Mouse (Mus musculus) kidney, postnatal 36 days (tissue): ENCODE measurements at regions not wholly inside any gene's neighbourhood (a gene's known extent, or its start where the extent isn't known, plus 50 kb on each side); places are given as distances from the start of the nearest gene placed in this dataset.
"Not testable (repeated sequence)": the region's sequence is repeated elsewhere in the genome, so short reads cannot be mapped to it uniquely, and the experiment has no call there.

Experiments
- DNase-seq, 2 experiments: peaks; one replicate each; pipeline ENCODE4 v3.0.0; 2021 to 2022; ENCODE audit warnings: mixed read lengths in 2 of 2

GRCm38 (mm10) chr3:79002173-79002848, 284.0 kb downstream of the Rapgef2 start:
- DNase-seq: no peak

GRCm38 (mm10) chr3:79001754-79002153, 284.6 kb downstream of the Rapgef2 start:
- no peak for DNase-seq

DNA sequence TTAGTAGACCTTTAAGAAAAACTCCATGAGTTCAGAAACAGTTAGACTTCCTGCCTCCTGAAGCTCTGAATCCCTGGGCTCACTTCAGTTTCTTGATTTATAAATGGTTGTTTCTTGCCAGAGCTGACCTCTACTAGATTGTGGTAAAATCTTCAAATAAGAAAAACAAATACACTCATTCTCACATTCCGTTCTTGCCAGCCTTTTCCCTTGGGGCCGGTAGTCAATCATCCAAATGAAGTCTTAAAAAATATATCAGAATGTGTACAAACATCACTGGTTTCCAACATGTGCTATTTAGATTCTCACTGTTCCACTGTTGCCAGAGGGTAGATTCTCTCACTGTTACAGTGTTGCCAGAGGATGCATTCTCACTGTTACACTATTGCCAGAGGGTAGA, 286.0 kb downstream of the Rapgef2 start:
- DNase-seq: peak in 1 of 2 experiments; percentile 9

DNA sequence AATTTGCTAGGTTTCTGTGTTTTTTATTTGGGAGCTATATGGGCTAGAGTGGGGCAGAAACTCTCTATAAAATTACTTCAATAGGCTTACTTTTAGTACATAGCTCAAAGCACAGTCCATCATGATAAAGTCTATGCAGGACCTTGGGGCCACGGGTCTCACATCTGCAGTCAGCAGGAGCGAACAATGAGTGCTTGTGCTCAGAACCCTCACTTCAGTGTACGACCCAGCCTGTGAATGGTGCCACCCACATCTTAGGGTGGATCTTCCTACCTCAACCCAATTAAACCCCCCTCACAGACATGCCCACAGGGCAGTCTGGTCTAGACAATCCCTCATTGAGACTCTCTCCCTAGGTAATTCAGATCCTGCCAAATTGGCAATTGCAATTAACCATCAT, 286.5 kb downstream of the Rapgef2 start:
- DNase-seq: no peak

- DNase-seq: peak; percentile 47 to 66
These were observed 298.2 kb downstream of the Rapgef2 start for GRCm38 (mm10) chr3:78988120-78988519.

- DNase-seq: no peak
These were observed 299.6 kb downstream of the Rapgef2 start for GRCm38 (mm10) chr3:78986726-78987125.

- no peak for DNase-seq
These were observed 305.3 kb downstream of the Rapgef2 start for GRCm38 (mm10) chr3:78981057-78981456.

GRCm38 (mm10) chr3:78978781-78979180, 307.5 kb downstream of the Rapgef2 start:
- no peak for DNase-seq

GRCm38 (mm10) chr3:78966683-78967549, 319.4 kb downstream of the Rapgef2 start:
- DNase-seq: peak in 1 of 2 experiments; percentile 31

DNA sequence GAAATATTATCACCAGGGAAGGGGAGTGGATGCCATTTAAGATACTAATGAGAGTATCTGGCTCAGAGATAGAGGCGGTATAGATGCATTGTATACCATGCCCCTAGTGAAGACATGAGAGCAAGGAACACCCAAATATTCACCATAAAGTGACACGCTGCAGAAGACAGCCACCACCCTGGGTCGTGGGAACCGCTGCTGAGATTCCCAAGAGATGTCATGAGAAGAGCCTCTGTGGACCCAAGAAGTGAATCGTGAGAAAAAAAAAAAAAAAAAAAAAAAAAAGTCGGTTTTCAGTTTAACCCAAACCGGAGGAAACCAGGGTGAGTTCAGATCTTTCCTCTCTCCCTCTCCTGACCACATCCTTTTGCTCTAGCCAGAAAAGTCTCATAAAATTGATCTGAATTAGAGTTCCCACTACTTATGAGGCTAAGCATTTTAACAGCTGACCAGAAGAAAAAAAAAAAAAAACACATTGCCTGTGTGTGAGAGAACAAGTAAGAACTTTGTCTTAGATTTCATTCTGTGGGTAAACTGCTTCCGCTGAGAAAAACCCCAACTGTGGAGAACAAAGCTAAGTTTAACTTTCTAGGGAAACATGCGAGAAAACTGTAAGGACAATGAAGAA, 322.0 kb downstream of the Rapgef2 start:
- DNase-seq: no peak

GRCm38 (mm10) chr3:78958781-78959180, 327.5 kb downstream of the Rapgef2 start:
- peak; percentile 17 to 36 for DNase-seq

- no peak for DNase-seq
These were observed 331.0 kb downstream of the Rapgef2 start for GRCm38 (mm10) chr3:78955364-78955763.

DNA sequence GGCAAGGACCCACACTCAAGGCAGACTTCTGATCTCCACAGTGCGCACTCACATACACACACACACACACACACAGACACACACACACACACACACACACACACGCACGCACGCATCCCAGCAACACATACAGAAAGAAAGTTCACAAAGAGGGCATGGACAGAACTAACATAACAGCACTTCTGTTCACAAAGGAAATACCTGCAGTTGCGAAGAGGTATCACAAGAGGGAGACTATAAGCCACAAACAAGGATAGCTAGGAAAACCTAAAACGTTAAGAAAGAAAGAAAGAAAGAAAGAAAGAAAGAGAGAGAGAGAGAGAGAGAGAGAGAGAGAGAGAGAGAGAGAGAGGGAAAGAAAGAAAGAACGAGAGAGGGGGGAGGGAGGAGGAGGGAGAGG, 336.9 kb downstream of the Rapgef2 start:
- not testable (repeated sequence) for DNase-seq

- DNase-seq: no peak
These were observed 337.6 kb downstream of the Rapgef2 start for GRCm38 (mm10) chr3:78948700-78949099.

GRCm38 (mm10) chr3:78948171-78948570, 338.1 kb downstream of the Rapgef2 start:
- DNase-seq: peak; percentile 56 to 77

- no peak for DNase-seq
These were observed 339.1 kb downstream of the Rapgef2 start for GRCm38 (mm10) chr3:78947183-78947582.

- DNase-seq: no peak
These were observed 342.1 kb downstream of the Rapgef2 start for GRCm38 (mm10) chr3:78944185-78944584.

GRCm38 (mm10) chr3:78932975-78933374, 353.3 kb downstream of the Rapgef2 start:
- DNase-seq: no peak

- DNase-seq: no peak
These were observed 366.5 kb downstream of the Rapgef2 start for GRCm38 (mm10) chr3:78919850-78920249.

- peak; percentile 46 to 88 for DNase-seq
These were observed 366.9 kb downstream of the Rapgef2 start for GRCm38 (mm10) chr3:78919407-78919806.

- no peak for DNase-seq
These were observed 378.0 kb downstream of the Rapgef2 start for GRCm38 (mm10) chr3:78908196-78908844.

GRCm38 (mm10) chr3:78907778-78908177, 378.5 kb downstream of the Rapgef2 start:
- no peak for DNase-seq
